Mouse (Mus musculus) ES-E14 (cell line): ENCODE results near the gene Fam222b. TPM values are rescaled to one million over a fixed set of nuclear protein-coding genes. Genes with fewer than 3 reads are reported as not detected.
A peak's percentile ranks its signal among the peaks of the same experiment; 100 is the strongest.
"Not testable (repeated sequence)": the region's sequence is repeated elsewhere in the genome, so short reads cannot be mapped to it uniquely, and the experiment has no call there.

Experiments
- DNase-seq: peaks from one replicate; pipeline ENCODE4 v3.0.0-alpha.2; 2013; ENCODE audit warnings: low read depth, low spot score
- H3K27ac ChIP-seq: 2 replicates; pipeline ENCODE4 v1.5.1; 2012; ENCODE audit warnings: low read depth, mild to moderate bottlenecking, low read length, moderate library complexity, mixed read lengths; ENCODE audit not compliant: poor library complexity, insufficient read depth, severe bottlenecking
- H3K36me3 ChIP-seq: 2 replicates; pipeline ENCODE4 v1.6.1; 2012; ENCODE audit warnings: mild to moderate bottlenecking, low read length, moderate library complexity, mixed read lengths; ENCODE audit not compliant: control insufficient read depth, poor library complexity, insufficient read depth, severe bottlenecking
- H3K4me1 ChIP-seq, 2 experiments: fragments of 150-350 bp in 1 of 2; sonication (generic) in 1 of 2; 2 replicates each; pipeline ENCODE4 v1.6.1; 2012; ENCODE audit warnings: low read length in 2 of 2, mild to moderate bottlenecking in 1 of 2, mixed read lengths in 1 of 2; ENCODE audit not compliant: control insufficient read depth in 2 of 2, insufficient read depth in 2 of 2, poor library complexity in 1 of 2
- H3K4me3 ChIP-seq, 2 experiments: fragments of 150-350 bp in 1 of 2; sonication (generic) in 1 of 2; 2 replicates each; pipeline ENCODE4 v1.5.1; 2012; ENCODE audit warnings: low read length in 2 of 2, low read depth in 1 of 2, mild to moderate bottlenecking in 1 of 2, mixed read lengths in 1 of 2; ENCODE audit not compliant: insufficient read depth in 1 of 2, poor library complexity in 1 of 2, severe bottlenecking in 1 of 2
- H3K9ac ChIP-seq: 2 replicates; pipeline ENCODE4 v1.6.1; 2012; ENCODE audit warnings: low read depth, mild to moderate bottlenecking, low read length, mixed read lengths; ENCODE audit not compliant: poor library complexity, insufficient read depth, severe bottlenecking
- H3K9me3 ChIP-seq: fragments of 150-350 bp; sonication (generic); 2 replicates; pipeline ENCODE4 v1.6.1; 2012; ENCODE audit warnings: low read depth, mild to moderate bottlenecking, low read length; ENCODE audit not compliant: control insufficient read depth, insufficient read depth
- CHD2 ChIP-seq: IDR thresholded peaks from 2 replicates; pipeline ENCODE4 v1.6.1; 2014; ENCODE audit warnings: mild to moderate bottlenecking, low read depth, low read length, inconsistent platforms
- HCFC1 ChIP-seq: IDR thresholded peaks from 2 replicates; pipeline ENCODE4 v1.6.1; 2012; ENCODE audit warnings: low read length, inconsistent platforms, borderline replicate concordance; ENCODE audit not compliant: insufficient read depth
- MAFK ChIP-seq: IDR thresholded peaks from 2 replicates; pipeline ENCODE4 v1.6.1; 2014; ENCODE audit warnings: mild to moderate bottlenecking, low read depth, low read length, inconsistent platforms; ENCODE audit not compliant: insufficient read depth
- ZC3H11A ChIP-seq: IDR thresholded peaks from 2 replicates; pipeline ENCODE4 v1.6.1; 2012; ENCODE audit warnings: low read depth, mild to moderate bottlenecking, inconsistent platforms, low read length, borderline replicate concordance
- ZNF384 ChIP-seq: IDR thresholded peaks from 2 replicates; pipeline ENCODE4 v1.6.1; 2012; ENCODE audit warnings: low read depth, low read length, inconsistent platforms
- in situ Hi-C, 2 experiments: fragments of 600-800 bp; cut with MboI; formaldehyde crosslinking; loops; one replicate each; pipeline ENCODE4 v1.15.1; 2025; ENCODE audit warnings: low sequenced_read_pairs in 2 of 2, inconsistent platforms in 1 of 2; ENCODE audit not compliant: unreplicated experiment in 2 of 2
- total RNA-seq: library from RNA; depleted of rRNA; stranded (reverse); fragments of 300-350 nt; gene quantifications from 2 replicates; pipeline ENCODE4 v1.2.3, GENCODE M21; 2012; rRNA removed

Fam222b gene
- total RNA-seq = 8.9 and 11.7 TPM in 2 replicates

GRCm38 (mm10) chr11:78094504-78095143 is at the start of gene Fam222b:
TSS of gene Fam222b (plus strand) at chr11:78094660.
- Histone ChIP-seq H3K27ac (peak within 1 kb of the TSS; percentile 45; the same call in 1 of the 2 replicates), H3K9me3 (no peaks in the 10 kb centered on the region), H3K36me3 (peaks cover under 1% of the 10 kb centered on the region; the same call in 1 of the 2 replicates), H3K4me3 (peak within 1 kb of the TSS; percentile 86 to 99), H3K9ac (peak within 1 kb of the TSS; percentile 97), H3K4me1 (peaks cover 3 to 5% of the 10 kb centered on the region in 2 experiments)
- in situ Hi-C loops = no loop called here
- no peak for TF ChIP-seq MAFK
- TF ChIP-seq CHD2 = no peak
- peak; percentile 8; the same call in 1 of the 2 replicates for TF ChIP-seq HCFC1
- TF ChIP-seq ZC3H11A = no peak
- TF ChIP-seq ZNF384 = no peak
- peak; percentile 65 for DNase-seq

- Histone ChIP-seq H3K4me1 (peaks cover 0 to 5% of the 10 kb centered on the region in 2 experiments; a peak in 1 of 4 replicates), H3K36me3 (no peaks in the 10 kb centered on the region), H3K9ac (no peak overlapping the region), H3K9me3 (no peaks in the 10 kb centered on the region), H3K4me3 (no peak overlapping the region), H3K27ac (no peak overlapping the region)
- DNase-seq = no peak
- TF ChIP-seq CHD2 (no peak), ZNF384 (no peak), HCFC1 (no peak), MAFK (no peak)
- in situ Hi-C loops = no loop called here
Observed at GRCm38 (mm10) chr11:78044758-78045251, 49.7 kb upstream of the Fam222b start.

GRCm38 (mm10) chr11:78048637-78049036 is 45.8 kb upstream of the Fam222b start:
- in situ Hi-C loops, H3K9ac ChIP-seq, H3K27ac ChIP-seq, H3K4me1 ChIP-seq, H3K4me3 ChIP-seq, H3K9me3 ChIP-seq, DNase-seq, H3K36me3 ChIP-seq: not testable (repeated sequence)

GRCm38 (mm10) chr11:78053078-78053477 is 41.4 kb upstream of the Fam222b start:
- H3K27ac ChIP-seq = no peak overlapping the region
- no peak overlapping the region for H3K9ac ChIP-seq
- peaks cover 0 to 6% of the 10 kb centered on the region in 2 experiments; a peak in 1 of 4 replicates for H3K4me1 ChIP-seq
- no peak for DNase-seq
- no peak overlapping the region for H3K4me3 ChIP-seq
- peaks cover 5% of the 10 kb centered on the region; the same call in 1 of the 2 replicates for H3K36me3 ChIP-seq
- in situ Hi-C loops = no loop called here
- H3K9me3 ChIP-seq = no peaks in the 10 kb centered on the region
- no peak for TF ChIP-seq MAFK
- TF ChIP-seq CHD2 = no peak
- no peak for TF ChIP-seq HCFC1
- TF ChIP-seq ZC3H11A = no peak
- TF ChIP-seq ZNF384 = no peak
